Mouse (Mus musculus): ENCODE data around the gene Ndufv1.
"Not testable (repeated sequence)": the region's sequence is repeated elsewhere in the genome, so short reads cannot be mapped to it uniquely, and the experiment has no call there.

Gene Ndufv1

DNA sequence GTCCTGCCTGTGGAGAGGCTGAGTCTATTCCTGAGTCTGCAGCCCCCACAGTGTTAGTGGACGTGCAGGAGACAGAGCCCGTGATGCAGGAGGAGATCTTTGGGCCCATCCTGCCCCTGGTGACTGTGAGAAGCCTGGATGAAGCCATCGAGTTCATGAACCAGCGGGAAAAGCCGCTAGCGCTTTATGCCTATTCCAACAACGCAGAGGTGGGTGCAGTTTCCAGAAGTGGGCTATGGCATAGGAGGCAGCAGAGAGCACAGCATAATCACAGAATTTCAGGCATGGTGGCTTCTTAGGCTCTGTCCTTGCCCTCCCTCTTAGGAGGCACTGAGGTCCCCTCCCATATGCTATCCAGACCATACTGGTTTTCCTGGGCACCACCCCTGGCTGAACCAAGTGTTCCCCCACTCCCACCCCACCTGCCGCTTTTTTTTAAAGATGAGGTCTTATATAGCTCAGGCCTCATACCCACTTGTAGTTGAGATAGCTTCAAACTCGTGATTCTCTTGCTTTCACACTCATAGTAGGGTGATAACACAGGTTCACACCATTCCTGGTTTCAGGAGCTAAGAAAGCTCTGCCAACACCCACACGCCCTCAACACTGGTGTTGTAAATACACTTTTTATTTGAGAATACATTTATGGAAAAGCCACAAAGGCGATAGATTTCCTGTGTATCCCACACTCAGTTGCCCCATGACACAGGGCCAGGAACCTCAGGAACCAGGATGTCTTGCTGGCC, 46.1 kb downstream of the Ndufv1 start:
- no peak for DNase-seq

DNA sequence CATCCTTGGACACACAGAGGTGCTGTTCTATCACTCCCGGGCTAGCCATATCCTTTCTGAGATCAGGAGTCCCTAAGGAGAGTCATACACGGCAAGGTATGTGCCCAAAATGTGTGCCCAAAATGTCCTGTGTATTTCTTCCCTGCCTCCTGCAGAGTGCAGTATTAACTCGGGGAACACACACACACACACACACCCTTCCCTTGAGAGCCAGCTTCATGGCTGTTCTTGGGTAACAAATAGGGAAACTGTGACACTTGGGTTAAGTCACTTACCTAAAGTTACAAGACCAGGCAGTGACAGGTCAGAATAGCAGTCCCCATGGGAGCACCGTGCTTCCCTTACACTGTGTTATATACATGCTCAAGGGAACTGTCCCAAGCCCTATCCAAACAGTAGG, 48.6 kb downstream of the Ndufv1 start:
- no peak for DNase-seq

DNA sequence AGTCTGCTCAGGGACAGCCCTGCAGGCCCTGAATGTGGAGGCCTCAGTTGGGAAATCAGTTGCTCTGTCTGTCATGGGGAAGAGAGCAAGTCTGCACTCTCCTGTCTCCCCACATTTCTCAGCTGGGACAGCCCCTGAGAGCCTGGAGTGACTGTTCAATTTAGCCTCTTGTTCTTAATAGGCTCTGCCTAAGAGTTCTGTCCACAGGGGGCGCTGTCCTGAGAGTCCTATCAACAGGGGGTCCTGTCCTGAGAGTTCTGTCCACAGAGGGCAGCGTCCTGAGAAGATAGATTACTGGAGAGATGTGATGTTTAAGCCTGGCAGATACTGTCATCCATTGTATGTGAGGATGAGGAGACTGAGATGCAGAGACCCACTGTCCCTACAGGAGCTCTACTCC, 50.1 kb downstream of the Ndufv1 start:
- no peak for DNase-seq

DNA sequence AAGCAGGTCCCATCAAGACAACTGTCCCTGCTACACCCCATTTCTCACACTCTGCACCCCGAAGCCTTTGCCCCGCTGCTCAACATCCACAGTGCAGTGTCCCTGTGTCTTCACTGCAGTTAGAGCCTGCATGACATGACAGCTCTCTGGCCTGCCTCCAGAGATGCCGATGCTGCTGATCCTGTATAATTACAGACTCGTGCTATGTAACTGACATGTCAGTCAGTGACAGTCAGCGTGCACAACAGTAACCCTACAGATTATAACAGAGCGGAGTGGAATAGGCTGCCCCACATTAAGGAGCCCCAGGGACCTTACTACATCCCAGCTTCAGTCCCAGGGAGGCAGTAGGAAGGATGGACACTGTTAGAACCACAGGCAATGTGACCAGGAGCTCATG, 50.8 kb downstream of the Ndufv1 start:
- not testable (repeated sequence) for DNase-seq

DNA sequence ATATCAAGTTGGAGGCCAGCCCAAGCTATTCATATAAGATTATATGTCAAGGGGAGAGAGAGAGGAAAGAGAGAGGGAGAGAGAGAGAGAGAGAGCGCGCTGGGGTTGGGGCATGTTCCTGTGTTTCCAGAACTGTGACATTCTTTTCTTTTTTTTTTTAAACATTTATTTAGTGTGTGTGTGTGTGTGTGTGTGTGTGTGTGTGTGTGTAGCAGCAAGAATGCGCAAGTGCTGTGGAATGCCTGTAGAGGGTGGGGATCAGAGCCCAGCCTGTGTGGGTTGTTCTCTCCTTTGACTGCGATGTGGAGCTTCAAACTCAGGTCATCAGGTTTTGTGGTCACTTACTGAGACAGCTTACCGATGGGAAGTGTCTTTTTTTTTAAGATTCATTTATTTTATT, 52.4 kb downstream of the Ndufv1 start:
- no peak for DNase-seq

DNA sequence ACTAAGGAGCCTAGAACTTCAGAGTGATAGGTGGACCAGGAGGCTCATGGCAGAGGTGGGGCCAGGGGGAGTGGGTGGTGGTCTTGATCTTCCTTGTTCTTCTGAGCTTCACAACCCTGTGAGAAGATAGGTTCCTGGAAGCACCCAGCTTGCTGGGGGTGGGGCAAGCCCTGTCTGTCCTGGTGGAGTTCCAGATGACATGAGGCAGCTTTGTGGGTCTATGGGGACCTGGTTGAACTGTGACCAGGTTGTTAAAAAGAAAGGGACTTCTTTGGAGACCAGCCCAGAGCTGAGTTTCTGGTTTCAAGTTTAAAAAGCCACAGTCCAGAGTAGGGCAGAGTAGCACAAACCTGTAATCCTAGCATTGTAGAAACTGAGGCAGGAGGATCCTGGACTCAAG, 53.6 kb downstream of the Ndufv1 start:
- no peak for DNase-seq

DNA sequence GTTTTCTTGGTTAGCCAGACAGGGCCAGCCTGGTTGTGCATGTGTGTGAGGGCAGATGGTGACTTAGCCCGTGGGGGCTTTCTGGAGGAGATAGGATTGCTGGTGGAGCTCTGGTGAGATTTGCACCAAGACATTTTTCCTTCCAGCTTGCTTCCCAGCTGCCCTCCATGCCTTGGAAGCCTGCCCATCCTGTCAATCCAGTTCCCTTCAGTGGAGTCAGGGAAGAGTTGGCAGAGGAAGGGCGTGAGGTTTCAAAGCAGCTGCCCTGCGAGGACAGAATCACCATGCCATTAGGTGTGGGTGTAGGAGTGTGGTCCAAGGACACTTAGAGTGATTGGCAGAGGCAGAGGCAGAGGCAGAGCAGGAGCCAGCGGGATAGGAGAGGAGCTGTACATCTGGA, 54.1 kb downstream of the Ndufv1 start, which contains the start of gene Aldh3b3:
Aldh3b3 (plus strand) TSS at position 176 of the 400 bp plus-strand sequence.
- DNase-seq: no peak
